Mouse (Mus musculus) heart, postnatal 4 days (tissue): ENCODE results near the gene Rin2. TPM values are rescaled to one million over a fixed set of nuclear protein-coding genes. Genes with fewer than 3 reads are reported as not detected.
"Not testable (repeated sequence)": the region's sequence is repeated elsewhere in the genome, so short reads cannot be mapped to it uniquely, and the experiment has no call there.

Experiments
- DNase-seq: peaks from one replicate; pipeline ENCODE4 v3.0.0; 2021
- microRNA-seq, 2 experiments: library from miRNA; unstranded; fragments of <30 nt; microRNA quantifications; one replicate each; pipeline ENCODE4 v1.2.0; 2021 to 2022
- total RNA-seq, 2 experiments: library from RNA; stranded (reverse); gene quantifications; 2 replicates each; pipeline ENCODE4 v1.2.3; 2021

Rin2 gene
- total RNA-seq, 2 experiments from 2014 or later = 17.3 to 20.6 TPM

GRCm38 (mm10) chr2:145903061-145903901, 228.3 kb downstream of the Rin2 start:
- peak; percentile 93 for DNase-seq

- DNase-seq = no peak
These were observed 229.1 kb downstream of the Rin2 start for GRCm38 (mm10) chr2:145903983-145904616.

- DNase-seq = no peak
These were observed 230.1 kb downstream of the Rin2 start for GRCm38 (mm10) chr2:145905156-145905555.

- not testable (repeated sequence) for DNase-seq
These were observed 230.9 kb downstream of the Rin2 start for GRCm38 (mm10) chr2:145905884-145906283.

- DNase-seq = no peak
These were observed 246.1 kb downstream of the Rin2 start for GRCm38 (mm10) chr2:145920941-145921650.

GRCm38 (mm10) chr2:145934339-145935231, 259.6 kb downstream of the Rin2 start, which contains the start of the genes Cfap61 and Crnkl1:
TSS of gene Cfap61 (plus strand) at chr2:145934784.
TSS of gene Crnkl1 (minus strand) at chr2:145935014.
- DNase-seq = peak; percentile 92

- peak; percentile 54 for DNase-seq
These were observed 262.0 kb downstream of the Rin2 start for GRCm38 (mm10) chr2:145936975-145937374.

Small RNA genes lying within 50 kb of the gene (microRNA-seq; reads per million reads assigned to microRNA genes)
- 0 reads per million in 2 experiments for gene Gm25026

Other genes starting within 250 kb of the Rin2 start
- 100 to 1,000 TPM; 120 to 123 TPM for gene Naa20, start 226.9 kb downstream of the Rin2 start, total RNA-seq